Mouse (Mus musculus) thymus, postnatal 14 days (tissue): Measurements from ENCODE around the gene Klhl24.
A peak's percentile ranks its signal among the peaks of the same experiment; 100 is the strongest.

ENCODE experiments used
- DNase-seq: peaks from one replicate; pipeline ENCODE4 v3.0.0; 2021

Gene Klhl24

DNA sequence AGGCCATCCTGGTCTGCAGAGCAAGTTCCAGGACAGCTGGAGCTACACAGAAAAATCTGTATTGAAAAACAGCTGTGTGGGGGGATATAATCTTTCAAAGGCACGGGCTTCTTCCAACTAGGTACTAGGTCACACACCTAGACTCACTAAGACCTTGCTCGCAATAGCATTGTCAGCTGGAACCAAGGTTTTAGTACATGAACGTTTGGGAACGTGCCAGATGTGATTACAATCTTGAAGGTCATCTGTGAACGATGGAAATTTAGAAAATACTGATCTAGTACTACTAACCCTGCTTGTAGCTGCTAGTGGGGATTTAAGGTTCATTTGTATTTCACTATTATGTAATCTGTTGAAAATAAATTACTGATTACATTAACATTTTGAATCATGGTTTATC, 54.6 kb downstream of the Klhl24 start:
- DNase-seq, result no peak

DNA sequence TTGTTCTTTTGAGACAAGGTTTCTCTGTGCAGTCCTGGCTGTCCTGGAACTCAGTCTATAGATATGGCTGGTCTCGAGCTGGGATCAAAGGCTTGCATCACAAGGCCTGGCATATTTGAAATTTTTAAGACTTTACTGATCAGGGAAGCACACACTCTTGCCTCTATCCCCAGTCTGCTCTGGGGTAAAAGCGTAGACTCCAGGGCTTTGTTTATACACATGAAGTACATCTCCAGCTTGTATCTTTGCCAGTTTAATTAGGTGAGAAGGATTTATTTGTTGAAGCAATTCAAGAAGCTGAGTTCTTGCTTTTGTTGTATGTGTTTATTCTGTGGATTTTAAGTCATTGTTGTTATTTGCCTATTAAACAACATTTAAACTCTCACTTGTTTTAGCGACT, 56.4 kb downstream of the Klhl24 start:
- DNase-seq, result no peak

DNA sequence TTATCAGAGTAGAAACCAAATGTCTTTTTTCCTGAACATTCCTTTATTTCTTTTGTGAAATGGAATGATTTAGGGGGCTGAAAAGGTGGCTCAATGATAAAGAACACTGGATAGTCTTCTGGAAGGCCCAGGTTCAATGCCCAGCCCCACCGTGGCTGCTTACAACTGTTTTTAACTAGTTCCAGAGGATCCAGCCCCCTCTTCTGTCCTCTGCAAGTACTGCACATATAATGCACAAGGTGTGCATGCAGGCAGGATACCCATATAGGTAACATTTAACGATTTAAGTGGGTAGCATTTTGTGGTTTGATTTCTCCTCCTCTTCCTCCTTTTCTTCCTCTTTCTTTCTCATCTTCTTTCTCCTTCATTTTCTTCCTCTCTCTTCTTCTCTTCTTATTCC, 62.8 kb downstream of the Klhl24 start:
- DNase-seq, result peak; percentile 32

DNA sequence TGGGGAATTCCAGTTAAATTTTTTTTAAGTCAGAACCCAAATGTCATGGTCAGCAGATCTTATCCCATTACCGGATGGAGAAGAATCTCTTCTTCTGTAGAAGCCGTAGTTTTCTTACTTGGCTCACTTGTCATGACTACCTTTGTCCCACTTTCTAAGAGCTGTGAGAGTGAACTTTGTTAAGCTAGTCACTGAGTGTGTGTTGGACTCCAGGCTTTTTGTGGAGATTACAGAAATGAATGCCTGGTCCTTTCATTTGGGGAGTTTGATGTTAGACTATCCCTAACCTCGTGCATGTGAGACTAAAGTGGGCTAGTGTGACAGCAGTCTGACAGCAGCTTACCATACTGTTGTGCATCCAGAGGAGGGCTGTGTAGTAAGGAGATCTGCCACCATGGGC, 71.7 kb downstream of the Klhl24 start:
- no peak for DNase-seq

- no peak for DNase-seq
Measured at GRCm38 (mm10) chr16:20169471-20170106, 72.2 kb downstream of the Klhl24 start.
